Mouse (Mus musculus): Measurements from ENCODE around the gene Myh10.
"Not testable (repeated sequence)": the region's sequence is repeated elsewhere in the genome, so short reads cannot be mapped to it uniquely, and the experiment has no call there.

Myh10 gene

DNA sequence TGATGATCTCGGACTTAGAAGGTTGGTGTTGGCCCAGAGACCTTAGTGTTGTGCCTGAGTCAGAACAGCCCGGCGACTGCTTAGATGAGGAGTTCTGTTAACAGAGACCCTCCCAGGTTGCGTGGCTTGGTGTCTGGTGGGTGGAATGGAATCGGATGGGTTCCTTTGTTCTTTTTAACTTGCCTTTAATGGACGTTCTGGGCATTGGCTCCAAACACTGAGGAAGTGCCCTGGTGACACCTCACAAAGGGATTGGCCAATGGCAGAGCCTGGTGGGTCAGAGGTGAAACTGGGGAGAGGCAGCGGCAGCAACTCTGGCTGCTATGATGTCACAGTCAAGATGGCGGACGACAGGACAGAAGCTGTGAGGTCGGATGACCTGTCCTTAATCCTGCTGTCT is 99.4 kb downstream of the Myh10 start:
- no peak for DNase-seq (ENCODE audit: low read depth in 2 of 2, low spot score in 2 of 2)

DNA sequence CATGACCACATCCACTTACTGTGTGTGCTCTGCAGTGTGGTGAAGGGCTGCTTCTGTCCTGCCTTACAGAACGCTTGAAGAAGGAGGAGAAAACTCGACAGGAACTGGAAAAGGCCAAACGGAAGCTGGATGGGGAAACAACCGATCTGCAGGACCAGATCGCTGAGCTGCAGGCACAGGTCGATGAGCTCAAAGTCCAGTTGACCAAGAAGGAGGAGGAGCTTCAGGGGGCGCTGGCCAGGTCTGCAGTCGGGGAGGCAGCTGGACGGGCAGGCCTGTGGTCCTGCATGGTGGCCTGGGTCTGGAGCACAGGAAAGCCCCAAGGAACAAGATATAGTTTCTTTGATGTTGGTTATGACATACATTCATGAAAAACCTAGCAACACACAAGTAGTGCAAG is 100.4 kb downstream of the Myh10 start:
- no peak for DNase-seq (ENCODE audit: low read depth in 2 of 2, low spot score in 2 of 2)

DNA sequence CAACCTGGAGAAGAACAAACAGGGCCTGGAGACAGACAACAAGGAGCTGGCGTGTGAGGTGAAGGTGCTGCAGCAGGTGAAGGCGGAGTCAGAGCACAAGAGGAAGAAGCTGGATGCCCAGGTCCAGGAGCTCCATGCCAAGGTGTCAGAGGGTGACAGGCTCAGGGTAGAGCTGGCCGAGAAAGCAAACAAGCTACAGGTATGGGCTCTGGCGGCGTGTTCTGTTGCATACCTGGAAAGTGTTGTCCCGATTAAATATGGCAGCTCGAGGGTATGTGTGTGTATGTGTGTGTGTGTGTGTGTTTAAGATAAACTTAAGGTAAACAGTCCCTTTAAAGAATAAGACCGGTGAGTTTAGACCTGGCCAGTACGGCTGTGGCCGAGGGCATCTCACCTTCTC is 106.9 kb downstream of the Myh10 start:
- no peak for DNase-seq (ENCODE audit: low read depth in 2 of 2, low spot score in 2 of 2)

DNA sequence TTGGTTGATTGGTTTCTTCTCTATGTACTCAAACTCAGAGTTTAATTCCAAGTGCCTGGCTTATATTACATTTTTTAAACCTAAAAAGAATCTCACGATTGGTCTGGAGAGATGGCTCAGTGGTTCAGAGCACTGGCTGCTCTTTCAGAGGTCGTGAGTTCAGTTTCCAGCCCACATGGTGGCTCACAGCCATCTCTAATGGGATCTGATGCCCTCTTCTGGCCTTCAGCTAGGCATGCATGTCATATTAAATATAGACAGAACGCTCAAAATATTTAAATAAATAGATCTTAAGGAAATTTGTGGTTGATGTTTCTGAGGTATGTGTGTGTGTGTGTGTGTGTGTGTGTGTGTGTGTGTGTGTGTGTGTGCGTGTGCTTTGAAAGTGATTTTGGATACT is 113.8 kb downstream of the Myh10 start:
- DNase-seq (ENCODE audit: low read depth in 2 of 2, low spot score in 2 of 2), result no peak

DNA sequence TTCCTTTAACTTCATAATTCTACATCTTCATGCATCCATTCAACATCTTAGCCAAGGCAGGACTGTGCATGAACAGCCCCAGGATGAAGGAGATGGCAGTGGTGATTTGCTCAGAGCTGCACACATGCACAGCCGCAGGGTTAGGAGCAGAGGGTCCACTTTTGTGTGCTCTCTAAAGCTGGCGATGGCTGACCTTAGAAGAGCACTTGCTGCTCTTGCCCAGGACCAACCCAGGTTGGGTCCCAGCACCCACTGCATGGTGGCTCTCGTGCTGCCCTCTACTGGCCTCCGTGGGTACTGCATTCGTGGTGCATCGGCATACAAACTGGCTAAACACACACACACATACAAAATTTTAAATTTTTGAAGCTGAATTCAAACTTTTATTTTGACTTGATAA is 116.4 kb downstream of the Myh10 start:
- DNase-seq (ENCODE audit: low read depth in 2 of 2, low spot score in 2 of 2), result peak; percentile 58 to 71

DNA sequence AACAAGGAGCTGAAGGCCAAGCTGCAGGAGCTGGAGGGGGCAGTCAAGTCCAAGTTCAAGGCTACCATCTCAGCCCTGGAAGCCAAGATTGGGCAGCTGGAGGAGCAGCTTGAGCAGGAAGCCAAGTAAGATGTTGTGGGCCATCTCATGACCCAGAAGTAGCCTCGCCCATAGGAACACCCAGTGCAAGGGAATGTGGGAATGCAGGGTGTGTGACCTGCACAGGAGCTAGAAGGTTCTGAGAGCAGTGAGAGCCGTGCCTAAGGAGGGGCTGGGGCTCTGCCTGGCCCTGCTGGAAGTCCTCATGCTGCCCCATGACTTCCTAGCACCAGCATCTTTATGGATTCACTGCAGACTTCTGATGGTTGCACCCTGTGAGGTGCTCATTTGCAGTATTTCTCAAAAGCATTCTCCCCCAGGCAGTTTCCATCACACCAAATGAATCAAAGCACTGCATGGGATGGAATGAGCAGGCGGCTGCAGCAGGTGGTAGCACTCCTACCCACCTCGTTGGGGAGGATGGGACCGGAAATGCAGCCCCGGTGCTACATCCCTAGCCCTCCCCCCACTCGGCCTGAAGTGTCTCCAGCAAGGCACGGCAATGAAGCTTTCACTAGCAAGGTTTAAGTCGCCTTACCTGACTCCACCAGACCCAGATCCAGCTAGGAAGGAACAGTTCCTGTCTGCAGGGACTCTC is 120.7 kb downstream of the Myh10 start:
- no peak for DNase-seq (ENCODE audit: low read depth in 2 of 2, low spot score in 2 of 2)

DNA sequence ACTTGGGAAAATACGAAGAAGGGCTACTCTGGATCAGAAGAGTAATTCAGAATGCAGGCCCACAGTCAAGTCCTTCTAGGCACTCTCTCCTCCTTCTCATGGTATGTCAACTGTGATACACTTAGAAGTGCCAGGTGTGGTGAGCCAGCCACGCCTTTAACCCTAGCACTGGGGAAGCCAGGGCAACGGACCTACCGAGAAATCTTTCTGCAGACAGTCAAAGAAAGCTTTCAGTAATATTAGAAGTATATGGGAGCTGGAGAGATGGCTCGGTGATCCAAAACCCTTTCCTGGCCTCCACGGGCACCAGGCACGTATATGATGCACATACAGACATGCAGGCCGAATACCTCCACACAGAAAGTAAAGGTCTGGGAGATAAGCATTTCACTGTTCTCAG is 127.1 kb downstream of the Myh10 start:
- DNase-seq (ENCODE audit: low read depth in 2 of 2, low spot score in 2 of 2), result no peak

DNA sequence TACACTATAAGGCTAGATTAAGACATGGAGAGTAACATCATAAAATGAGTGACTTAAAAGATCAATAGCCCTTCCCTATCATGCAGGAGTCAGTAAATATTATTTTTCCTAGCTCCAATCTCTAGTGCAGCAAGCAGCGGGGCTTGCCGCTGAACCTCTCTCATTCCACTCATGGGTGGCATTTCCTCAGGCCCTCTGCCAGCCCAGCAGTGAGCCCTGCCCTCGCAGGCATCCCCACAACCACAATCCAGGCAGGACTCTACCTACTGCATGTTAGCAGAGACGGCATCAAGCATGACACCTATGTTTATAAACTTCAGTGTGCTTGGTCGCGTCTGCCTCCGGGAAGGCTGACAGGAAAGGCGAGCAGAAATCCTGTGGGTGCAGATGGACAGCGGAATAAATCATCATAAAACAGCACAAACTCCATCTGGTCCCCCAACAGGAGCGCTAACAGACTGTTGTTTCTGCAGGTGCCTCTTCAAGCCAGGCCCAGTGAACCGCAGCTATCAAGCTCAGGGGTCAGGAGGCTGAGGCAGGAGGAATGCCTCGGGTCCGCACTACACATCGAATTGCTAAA is 128.0 kb downstream of the Myh10 start:
- DNase-seq (ENCODE audit: low read depth in 2 of 2, low spot score in 2 of 2), result no peak

DNA sequence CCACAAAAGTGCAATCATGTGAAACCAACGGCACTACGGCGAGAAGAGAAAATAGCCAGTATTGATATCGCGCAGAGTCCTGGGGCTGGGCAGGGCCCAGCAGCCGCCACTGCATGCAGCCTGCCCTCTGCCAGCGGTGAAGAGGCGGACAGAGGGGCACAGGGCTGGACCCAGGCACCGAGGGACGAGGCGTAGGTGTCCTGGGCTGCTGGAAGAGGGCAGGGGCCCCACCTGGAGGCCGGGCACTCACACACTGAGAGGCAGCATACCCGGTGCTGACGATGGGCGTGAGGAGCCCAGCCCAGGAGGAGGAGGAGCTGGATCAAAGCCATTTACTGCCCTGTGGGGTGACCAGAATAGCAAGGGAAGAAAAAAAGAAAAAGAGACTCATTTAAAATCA is 131.0 kb downstream of the Myh10 start:
- no peak for DNase-seq (ENCODE audit: low read depth in 2 of 2, low spot score in 2 of 2)

DNA sequence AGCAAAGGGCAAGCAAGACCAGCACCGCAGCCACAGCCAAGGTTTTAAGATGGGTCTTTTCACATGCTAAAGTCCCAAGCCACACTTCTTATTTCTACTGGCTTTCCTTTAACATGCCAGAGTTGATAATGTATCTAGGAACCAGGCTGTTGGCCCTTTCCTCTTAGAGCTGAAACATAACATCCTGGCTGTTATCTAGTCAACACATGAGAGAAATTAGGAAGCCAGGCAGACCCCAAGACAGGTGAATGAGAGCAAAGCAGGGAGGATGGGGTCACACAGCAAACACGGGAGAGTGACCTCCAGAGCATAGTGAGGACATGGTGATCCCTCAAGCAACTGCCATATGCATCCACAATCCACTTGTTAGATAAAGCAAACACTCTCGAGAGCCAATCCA is 135.4 kb downstream of the Myh10 start:
- DNase-seq (ENCODE audit: low read depth in 2 of 2, low spot score in 2 of 2), result no peak

DNA sequence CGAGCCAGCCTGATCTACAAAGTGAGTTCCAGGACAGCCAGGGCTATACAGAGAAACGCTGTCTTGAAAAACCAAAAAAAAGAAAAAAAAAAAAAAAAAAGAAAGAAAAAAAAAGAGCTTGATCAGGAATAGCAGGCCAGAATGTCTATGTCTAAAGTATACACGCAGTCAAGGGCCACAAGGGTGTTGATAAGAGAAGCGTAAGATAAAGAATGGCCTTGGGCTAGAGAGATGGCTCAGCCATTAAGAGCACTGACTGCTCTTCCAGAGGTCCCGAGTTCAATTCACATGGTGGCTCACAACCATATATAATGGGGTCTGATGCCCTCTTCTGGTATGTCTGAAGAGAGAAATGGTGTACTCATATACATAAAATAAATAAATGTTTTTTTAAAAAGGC is 140.2 kb downstream of the Myh10 start:
- not testable (repeated sequence) for DNase-seq (ENCODE audit: low read depth in 2 of 2, low spot score in 2 of 2)

DNA sequence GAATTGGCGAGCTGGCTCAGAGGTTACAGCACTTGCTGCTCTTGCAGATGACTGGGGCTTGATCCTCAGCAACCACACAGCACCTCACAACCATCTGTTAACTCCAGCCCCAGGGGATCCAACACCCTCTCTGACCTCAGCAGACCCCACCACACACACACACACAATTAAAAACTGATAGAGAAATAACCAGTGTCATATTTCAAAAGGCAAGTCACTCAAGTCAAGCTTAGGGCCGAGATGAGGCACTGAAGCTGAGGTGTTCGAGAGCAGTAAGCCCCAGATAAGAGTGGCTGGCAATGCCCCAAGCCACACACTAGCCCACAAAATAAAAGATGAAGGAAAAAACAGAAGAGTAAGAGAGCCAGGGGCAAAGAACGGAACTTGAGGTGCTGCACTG is 141.4 kb downstream of the Myh10 start:
- no peak for DNase-seq (ENCODE audit: low read depth in 2 of 2, low spot score in 2 of 2)

DNA sequence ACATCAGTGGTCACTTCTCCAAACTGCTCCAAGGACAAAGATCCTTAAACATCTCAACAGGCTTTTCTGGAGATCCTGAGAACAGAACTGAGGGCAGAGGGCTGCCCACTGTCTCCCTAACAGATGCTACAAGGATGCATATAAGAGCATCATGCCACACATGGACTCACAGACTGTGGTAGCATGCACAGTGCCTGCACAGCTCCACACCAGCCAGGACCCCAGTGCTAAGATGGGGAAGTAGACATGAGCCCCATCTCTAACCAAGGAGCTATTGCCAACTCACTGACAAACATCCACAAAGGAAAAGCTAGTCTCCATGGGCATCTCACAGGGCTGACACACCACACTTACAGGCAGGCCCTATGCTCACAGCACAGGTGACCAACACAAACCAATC is 142.2 kb downstream of the Myh10 start:
- no peak for DNase-seq (ENCODE audit: low read depth in 2 of 2, low spot score in 2 of 2)

DNA sequence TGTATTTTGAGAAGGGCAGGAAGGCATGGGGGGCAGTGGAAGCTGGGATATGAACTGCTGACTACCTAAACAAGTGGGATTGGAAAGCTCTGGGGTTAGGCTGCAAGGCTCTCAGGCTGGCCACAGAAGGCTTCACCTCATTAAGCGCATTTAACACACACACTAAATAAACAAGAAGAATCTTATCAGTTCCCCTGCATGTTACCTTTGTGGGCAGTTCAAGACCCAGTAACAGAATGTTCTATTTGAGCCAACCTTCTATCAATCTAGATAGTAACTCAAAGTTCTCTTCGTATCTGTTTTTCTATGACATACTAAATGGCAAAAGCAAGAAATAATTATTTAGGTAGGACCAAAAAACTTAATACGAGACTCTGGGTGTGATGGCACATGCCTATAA is 143.7 kb downstream of the Myh10 start:
- no peak for DNase-seq (ENCODE audit: low read depth in 2 of 2, low spot score in 2 of 2)

DNA sequence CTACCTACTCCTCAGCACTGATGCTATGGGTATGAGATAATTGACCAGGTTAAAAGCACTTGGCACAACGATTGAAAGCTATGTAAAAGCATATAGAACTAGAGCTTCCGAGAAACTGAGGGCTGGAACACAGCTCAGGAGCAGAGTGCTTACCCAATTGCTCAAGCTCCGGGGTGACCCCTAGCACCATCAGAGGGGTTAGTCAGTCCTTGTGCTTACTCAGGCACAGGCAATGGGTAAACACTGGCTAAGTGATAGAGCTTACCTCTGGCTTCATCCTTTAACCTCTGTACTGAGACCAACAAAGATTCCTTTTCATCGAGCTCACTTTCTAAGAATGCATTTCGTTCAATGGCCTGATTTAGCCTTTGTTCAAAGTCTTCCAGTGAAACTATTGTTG is 148.2 kb downstream of the Myh10 start:
- no peak for DNase-seq (ENCODE audit: low read depth in 2 of 2, low spot score in 2 of 2)

DNA sequence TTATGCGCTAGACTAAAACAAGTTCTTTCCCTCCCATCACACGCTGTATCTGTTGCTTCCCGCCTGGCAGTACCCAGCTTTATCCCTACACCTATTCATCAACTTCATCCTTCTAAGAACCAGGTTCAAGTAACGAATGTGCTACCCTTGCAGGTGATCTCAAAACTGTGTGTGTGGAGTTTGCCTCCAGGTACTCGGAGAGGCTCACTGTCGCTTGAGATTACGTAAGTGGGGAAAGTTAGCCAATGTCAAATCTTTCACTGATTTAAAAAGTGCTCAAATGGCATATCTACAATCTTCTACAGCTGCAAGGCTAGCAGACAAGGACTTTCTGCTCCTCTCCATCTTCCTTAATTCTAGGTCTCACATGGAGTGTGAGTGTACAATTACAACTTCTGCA is 159.5 kb downstream of the Myh10 start:
- DNase-seq (ENCODE audit: low read depth in 2 of 2, low spot score in 2 of 2), result no peak

DNA sequence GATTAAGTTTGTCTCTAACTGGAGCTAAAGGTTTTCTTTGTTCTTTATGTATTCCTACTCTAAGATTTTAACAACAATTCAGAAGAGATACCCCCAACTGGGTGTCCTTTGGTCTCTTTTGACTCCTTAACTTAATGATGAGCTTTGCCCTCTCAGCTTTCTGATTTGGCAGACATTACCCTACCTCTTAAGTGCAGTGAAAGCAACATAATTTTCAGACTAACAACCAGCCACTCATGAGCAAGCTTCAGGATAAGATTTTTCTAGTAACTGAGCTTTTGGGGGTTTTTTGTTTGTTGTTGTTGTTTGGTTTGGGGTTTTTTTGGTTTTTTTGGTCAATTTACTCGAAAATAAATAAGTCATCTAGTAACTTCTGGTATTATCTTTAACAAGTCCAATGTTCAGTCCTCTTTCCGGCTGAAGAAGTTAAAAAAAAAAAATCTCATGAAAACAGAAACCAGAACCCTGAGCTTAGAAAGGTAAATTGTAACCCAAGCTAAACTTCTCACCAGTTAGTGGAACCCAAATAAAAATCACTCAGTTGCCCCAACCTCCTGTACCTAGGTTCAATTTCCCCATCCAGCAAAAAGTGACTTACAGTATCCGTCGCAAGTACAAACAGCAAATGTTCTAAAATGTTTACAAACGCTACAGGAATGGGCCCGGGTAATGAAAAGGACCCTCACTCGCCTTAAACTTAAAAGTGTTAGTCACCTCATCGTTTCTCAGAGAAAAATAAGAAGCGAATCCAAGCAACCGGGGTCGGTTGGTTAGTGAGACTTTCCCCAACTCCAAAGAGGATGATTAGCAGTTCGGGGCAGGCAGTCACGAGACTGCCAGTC is 160.5 kb downstream of the Myh10 start:
- DNase-seq (ENCODE audit: low read depth in 2 of 2, low spot score in 2 of 2), result no peak

DNA sequence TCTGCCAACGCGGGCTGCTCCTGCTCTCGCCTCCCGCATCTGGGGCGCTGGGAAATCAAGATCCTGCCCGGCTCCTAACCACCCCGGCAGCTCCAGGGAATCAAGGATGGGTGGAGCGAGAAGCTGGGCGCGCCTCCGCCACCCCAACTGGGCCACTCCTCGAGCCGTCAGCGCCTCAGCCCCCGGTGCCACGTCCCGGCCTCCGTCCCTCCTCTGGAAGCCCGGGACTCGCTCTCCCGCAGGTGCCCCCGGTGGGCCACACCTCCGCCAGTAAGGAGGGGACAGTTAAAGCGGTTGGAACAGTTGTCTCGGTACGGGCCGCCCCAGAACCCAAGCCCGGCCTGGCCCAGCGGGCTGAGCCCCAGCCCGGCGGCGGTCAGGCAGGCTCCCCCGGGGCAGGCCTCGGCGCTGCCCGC is 161.1 kb downstream of the Myh10 start:
- DNase-seq (ENCODE audit: low read depth in 2 of 2, low spot score in 2 of 2), result no peak

DNA sequence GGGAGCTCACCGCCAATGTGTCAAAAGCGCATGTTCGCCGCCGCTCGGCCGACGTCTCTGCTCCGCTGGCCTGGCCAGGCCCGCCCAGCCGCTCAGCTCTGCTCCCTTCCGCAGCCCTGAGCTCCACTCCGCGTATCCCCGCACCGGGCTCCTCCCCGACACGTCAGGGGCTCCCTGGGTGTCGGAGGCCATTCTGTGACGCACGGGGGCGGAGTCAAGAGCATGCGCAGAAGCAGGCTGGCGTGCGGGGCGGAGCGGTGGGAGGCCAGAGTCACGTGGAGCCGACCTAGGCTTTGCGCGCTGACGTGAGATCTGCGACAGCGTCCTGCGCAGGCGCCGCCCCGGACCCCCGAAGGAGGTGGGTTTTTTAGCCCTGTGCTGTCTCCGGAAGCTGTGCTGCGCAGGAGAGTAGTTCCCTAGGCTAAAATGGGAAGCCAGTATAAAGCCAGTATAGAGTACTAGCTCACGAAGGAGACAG is 161.6 kb downstream of the Myh10 start:
- peak; percentile 100 for DNase-seq (ENCODE audit: low read depth in 2 of 2, low spot score in 2 of 2)

DNA sequence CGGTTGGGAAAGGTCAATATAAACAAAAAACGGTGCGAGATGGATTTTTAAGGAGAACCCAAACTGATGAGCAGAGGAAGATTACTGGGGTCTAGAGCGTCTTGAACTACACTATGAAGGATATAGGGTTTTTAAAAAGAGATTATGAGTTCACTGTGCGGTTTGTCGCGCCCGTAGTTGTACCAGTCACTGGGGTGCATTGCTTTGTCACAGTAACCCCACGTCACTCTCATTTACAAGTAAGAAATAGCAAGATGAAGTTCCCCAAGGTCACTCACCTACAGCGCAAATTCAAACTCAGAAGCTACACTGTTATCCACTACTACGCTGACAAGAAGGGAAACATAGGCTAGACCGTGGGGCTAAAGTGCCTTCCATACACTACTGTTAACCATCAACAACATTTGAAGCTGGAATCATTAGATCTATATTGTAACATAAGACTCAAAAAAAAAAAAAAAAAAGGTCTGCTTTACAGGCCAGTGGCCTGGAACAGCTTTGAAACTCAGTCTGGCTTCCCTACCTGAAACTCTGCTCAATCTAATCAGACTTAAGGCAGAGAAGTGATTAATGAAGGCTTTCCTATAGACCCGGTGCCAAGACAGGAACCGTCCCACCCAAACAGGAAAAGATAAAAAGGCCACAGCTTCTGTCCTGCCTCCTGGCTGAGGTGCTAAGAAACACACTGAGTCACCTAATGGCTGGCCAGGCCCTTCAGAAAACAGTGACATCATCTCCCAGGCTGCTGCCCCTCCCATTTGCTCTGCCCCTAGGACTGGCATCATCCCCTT is 162.4 kb downstream of the Myh10 start:
- peak in 1 of 2 experiments; percentile 20 for DNase-seq (ENCODE audit: low read depth in 2 of 2, low spot score in 2 of 2)

DNA sequence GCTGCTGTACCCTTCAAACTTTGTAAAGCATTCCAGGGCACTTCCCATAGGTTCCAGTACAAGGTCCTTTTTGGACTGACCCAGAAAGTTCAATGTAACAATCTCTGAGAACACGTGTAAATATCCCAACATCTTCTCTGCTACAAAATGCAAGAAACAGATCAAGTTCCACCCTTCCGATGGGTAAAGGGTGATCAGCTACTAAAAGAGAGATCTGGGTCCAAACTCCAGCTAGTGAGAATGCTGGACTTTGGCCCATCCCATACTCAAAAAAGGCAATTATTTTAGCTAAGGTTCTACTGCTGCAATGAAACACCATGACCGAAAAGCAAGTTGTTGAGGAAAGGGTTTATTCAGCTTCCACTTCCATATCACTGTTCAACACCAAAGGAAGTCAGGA is 163.3 kb downstream of the Myh10 start:
- DNase-seq (ENCODE audit: low read depth in 2 of 2, low spot score in 2 of 2), result no peak

Measured in CD8-positive naive resting alpha-beta T cell, adult 2 months (primary cell).